Mouse (Mus musculus): ENCODE measurements around the gene Dhx30.
"Not testable (repeated sequence)": the region's sequence is repeated elsewhere in the genome, so short reads cannot be mapped to it uniquely, and the experiment has no call there.

Gene Dhx30

DNA sequence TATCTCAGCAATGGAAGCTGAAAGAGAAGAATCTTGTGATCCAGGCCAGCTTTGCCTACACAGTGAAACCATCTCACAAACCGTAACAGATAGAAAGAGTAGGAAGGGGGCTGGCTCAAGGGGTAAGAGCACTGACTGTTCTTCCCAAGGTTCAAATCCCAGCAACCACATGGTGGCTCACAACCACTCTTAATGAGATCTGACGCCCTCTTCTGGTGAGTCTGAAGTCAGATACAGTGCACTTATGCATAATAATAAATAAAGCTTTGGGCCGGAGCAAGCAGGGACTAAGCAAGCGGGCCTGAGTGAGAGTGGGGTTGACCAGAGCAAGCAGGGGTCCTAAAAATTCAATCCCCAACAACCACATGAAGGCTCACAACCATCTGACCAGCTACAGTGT lies 24.3 kb downstream of the Dhx30 start:
- DNase-seq, result no peak

DNA sequence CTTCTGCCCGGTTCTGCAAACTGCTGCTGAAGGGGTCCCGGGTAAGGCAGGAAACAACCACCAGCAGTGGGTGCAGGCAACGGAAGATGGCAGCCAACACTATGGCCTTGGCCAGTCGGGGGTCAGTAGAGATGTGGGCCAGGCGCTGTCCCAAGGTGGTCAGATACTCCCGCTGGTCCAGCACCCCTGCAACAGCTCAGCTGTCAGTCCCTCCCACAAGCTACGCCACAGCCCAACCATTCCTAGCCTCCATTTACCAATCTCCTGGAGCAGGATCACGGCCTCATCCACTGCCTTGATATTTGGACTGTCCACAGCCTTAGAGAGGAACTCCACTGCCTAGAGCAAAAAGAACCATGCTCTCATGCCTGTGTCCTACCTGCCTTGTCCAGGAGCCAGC lies 31.9 kb downstream of the Dhx30 start:
- DNase-seq, result no peak

DNA sequence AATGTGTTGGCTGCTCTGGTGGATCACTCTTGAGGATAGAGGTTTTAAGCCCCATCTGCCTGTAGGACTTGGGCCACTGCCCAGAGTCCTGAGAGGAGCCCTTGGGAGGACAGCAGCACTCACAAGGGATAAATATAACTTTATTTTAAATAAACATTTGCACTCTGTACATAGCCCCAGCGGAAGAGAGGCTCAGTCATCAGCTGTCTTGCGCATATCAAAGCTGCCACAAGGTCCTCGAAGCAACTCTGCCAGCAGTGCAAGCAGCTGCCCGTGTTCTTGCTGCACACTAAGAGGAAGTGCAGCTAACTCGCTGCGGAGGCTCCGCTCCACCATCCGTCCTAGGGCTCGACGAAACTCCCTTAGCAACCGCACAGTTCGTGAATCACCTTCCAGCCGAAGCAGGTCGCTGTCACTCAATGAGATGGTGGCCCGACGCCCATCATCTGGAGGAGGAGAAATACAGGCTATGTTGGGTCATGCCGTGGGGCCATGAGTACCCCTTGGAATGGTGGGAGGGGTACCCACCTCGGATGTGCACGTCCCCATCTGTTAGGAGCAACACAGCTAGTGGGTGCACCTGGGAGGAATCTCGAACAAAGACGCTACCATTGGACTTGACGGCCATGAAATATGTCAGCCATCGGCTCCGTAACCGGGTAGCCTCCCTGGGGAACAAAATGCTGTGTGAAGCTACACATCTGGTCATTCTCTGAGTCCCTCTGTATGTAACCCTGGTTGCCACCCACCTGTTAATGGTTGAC lies 33.2 kb downstream of the Dhx30 start:
- DNase-seq, result peak; percentile 71

DNA sequence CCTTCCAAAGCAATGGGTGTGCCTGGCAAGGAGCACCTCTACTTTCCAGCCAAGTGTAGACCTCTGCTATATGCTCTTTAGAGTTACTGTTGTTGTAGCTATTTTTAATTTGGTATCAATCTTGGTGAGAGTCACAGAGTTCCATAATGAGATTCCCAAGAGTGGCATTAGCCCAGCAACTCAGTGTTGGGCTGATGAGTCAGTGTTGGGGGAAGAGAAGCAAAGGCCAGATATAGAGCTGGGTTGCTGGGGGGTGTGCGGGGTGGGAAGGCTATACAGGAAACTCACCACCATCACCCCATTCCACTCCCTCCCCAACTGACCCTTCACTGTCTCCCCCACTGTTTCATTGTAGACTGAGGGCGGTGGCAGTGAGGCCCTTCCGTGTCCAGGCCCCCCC lies 36.6 kb downstream of the Dhx30 start:
- no peak for DNase-seq

DNA sequence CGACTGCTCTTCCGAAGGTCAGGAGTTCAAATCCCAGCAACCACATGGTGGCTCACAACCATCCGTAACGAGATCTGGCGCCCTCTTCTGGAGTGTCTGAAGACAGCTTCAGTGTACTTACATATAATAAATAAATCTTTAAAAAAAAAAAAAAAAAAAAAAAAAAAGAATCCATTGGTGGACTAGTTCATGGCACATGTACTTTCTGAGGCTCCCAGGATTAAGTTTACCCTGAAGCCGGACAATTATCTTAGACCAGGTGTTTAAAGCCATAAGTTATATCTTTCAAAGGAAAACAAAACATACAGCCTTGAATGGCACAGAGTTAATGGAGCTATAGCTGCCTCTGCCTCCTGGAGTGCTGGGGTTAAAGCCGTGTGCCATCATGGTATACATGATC lies 41.2 kb downstream of the Dhx30 start:
- DNase-seq, result not testable (repeated sequence)

DNA sequence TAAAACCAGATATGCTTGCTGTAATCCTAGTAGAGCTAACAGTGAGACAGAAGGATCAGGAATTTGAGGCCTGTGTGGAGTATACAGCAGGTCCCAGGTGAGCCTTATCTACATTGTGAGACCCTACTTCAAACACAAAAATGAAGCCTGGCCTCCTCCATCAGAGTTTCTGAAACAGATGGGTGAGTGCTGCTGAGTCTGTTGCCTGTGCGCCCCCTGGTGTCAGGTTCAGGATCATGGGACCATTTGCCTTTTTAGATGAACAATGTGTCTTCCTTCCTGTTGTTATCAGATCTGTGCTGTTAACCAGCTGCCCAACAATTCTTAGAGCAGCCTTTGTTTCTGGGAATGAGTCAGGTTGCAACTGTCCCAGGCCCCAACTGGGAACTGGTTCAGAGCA lies 45.8 kb downstream of the Dhx30 start:
- peak; percentile 87 for DNase-seq

DNA sequence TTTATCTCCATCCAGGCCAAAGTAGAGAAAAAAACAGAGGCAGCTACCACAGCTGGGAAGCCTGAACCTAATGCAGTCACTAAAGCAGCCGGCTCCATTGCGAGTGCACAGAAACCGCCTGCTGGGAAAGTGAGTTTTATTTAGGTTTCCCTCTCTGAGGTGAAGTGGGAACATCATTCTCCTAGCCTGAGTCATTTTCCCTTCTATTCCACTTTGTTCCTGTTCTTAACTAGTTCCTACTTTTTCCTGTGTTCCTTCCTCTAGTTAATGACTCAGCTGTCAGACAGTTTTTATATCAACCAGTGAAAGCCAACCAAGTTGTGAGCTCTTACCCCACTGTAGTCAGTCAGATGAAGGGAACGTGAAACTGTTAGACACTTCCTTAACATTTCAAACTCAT lies 46.6 kb downstream of the Dhx30 start:
- DNase-seq, result no peak

DNA sequence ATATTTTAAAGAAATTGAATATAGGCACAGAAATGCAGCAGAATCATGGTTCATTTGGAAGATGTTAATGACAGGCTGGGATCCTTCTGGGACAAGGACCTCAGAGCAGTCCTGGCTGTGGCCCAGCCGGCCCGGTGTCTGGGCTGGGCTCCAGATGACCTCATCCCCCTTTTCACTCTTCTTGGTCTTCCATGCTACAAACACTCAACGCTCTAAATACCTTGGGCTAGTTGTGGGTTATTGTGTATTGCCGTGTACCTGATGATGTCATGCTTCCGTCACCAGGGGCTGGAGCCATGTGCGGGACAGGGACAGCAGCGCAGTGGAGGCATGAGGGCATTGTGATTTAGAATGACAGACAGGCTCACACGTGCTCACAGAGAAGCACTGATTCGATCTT lies 47.3 kb downstream of the Dhx30 start:
- peak; percentile 61 for DNase-seq

DNA sequence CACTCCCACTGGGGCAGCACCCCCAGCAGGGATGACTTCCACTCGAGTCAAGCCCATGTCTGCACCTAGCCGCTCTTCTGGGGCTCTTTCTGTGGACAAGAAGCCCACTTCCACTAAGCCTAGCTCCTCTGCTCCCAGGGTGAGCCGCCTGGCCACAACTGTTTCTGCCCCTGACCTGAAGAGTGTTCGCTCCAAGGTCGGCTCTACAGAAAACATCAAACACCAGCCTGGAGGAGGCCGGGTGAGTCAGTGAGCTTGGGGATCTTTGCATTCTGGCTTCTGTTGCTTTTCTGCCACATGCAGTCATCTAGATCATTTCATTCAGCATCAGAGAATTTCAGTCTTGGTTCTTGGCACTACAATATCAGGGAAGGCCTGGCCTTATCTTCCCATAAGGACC lies 48.9 kb downstream of the Dhx30 start:
- no peak for DNase-seq

DNA sequence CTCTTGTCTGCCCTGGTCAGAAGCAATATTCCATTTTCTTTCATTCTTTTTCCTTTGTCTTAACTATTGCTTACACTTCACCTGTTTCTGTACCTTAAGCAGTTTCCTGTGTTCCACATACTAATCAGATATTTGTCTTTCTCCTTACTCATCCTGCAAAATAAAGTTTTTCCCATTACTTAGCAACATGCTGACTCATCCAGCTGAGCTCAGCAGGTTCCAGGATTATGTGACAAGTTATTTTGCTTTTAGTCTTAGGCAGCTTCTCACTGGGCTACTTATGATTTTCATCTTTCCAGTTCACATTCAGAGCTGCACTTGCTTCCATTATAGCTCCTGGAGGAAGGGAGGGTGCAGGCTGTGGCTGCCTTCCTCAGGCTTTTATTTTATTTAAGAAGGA lies 53.0 kb downstream of the Dhx30 start:
- DNase-seq, result no peak

DNA sequence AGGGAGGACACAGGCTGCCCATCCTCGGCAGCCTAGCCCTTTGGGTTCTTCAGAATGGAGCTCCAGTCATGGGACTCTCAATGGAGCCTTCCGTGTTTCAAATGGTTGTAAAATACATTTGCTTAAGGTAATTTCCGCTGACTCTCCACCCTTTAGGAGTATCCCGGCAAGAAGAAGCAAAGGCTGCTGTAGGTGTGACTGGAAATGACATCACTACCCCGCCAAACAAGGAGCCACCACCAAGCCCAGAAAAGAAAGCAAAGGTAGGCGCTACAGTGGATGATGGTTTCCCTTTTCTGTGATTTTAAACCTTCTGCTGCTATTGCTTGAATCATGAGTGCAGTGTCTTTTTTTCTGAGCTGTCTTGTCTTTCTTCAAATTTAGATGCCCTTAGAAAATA lies 54.8 kb downstream of the Dhx30 start:
- DNase-seq, result no peak

DNA sequence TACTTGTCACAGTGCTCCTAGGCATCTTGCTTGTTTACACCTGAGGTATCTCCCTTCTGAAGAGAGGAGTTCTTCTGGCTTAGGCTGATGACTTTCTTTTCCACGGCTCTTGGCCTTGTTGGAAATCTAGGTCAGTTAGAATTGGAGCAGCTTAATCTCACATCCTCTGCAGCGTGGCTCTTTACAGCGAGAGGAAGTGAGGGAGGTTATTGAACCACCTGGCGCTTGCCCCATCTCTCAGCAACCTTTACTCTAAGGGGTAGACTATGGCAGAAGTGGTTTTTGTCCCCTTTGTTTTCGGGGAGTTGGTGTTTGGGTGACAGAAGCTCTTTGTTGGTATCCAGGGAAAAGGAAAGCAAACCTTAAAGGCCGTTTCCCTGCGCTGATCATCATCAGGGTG lies 55.2 kb downstream of the Dhx30 start:
- no peak for DNase-seq

DNA sequence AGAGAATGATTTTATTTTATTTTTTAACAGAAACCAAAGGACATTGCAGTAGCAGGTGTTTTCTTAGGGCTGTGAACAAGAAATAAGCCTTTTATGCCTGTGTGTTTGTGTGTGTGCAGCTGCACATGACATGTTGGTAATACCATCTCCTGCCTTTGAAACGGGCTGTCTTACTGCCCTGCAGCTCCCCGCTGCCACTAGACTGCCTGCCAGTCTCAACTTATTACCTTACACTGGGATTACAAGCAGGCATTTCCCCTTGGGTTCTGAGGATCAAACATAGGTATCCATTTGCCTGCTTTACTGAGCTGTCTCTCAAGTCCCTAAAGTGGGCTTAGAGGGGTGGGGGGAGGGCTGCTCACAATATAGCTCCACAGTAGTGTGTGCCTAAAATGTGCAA lies 56.9 kb downstream of the Dhx30 start:
- DNase-seq, result no peak

DNA sequence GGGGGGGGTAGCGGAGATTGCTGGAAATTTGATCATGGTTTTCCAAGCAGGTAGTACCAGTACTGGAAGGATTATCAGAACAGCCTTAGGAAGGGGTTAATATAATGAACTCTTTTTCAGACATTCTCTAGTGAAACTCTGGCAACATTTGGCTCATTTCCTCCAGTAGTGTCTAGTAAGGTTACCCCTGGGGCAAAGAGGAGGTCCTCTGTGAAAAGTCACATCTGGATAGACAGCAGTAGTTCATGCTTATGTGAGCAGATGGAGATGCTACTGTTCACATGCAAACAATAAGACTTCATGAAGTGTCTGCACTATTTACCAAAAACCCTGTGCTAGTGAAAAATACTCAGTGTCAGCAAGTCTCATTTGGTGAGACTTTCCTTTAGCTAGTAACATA lies 60.4 kb downstream of the Dhx30 start:
- no peak for DNase-seq

DNA sequence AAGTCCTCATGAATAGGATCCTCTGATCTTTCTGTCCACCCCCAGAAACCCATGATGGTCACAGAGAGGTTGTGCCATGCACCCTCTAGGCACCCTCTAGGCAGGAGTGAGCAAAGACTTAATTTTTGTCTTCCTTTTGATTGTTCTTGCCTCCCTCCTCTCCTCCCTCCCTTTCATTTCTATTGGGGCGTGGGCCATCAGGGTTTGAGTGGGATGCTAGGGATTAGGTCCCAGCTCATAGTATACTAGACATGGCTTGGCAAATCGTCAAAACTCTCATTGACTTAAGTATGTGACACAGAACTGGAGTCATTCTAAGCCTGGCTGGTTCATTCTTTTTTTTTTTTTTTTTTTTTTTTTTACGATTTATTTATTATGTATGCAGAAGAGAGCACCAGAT lies 62.8 kb downstream of the Dhx30 start:
- no peak for DNase-seq

DNA sequence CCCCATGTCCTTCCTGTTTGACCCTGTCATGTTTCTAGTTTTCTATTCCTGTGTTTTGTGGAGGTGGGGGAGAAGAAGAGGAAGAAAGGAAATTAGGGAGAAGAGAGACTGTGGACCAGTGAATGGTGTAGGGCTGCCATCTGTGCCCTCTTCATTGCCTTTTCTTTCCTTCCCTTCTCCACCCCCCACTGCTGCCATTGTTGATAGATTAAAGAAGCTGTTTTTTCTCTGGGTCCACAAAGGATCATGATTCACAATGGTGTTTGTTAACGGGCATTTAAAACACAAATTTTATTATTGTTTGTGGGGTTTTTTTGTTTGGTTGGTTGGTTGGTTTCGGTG lies 63.6 kb downstream of the Dhx30 start:
- no peak for DNase-seq

DNA sequence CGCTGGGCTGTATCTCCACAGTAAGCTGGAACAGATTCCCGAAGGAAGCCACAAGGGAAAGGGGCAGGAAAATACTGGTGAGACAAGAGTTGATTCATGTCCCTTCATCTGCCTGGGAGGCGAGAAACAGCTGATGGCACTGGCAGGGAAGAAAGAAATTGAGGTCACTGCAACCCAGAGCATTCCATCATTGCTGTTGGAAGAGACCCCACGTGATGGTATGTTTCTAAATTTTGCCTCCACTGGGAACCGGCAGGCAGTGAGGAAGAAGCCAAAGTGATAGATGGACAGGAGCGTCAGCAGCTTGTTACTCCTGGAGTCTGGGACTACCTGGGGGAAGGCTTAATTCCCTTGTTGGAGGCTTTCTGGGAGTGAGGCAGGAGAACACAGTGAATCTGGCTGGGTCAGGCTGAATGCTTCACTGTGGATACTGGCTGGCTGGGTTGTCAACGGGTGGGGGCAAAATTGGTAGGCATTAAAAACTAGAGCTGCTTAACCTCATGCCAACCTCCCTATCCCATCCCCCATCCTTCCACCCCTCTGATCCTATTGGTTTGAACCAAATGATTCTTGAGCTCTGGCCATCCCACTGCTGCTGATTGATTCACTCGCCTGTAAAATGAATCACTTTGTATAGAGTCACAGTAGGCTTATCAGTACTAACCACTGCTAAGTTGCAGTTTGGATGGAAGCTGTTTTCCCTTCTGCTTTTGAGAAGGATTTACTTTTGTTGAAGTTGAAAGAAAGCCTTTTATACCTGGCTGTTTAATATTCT lies 64.1 kb downstream of the Dhx30 start:
- DNase-seq, result peak; percentile 34

DNA sequence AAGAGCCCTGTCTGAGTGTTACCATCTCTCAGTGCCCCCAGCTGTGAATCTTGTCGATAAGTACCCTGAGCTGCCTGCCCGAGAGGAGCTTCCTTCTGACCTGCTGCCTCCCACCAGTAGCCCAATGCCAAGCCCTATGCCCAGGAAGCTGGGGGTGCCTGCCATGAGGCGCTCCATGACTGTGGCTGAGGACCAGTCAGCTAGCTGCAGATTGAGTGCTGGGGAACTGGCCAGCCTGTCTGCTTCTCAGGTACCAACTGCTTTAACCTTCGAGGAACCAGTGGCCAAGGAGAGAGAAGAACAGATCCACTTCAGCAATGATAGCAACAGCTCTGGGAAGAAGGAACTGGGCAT lies 64.7 kb downstream of the Dhx30 start:
- DNase-seq, result no peak

DNA sequence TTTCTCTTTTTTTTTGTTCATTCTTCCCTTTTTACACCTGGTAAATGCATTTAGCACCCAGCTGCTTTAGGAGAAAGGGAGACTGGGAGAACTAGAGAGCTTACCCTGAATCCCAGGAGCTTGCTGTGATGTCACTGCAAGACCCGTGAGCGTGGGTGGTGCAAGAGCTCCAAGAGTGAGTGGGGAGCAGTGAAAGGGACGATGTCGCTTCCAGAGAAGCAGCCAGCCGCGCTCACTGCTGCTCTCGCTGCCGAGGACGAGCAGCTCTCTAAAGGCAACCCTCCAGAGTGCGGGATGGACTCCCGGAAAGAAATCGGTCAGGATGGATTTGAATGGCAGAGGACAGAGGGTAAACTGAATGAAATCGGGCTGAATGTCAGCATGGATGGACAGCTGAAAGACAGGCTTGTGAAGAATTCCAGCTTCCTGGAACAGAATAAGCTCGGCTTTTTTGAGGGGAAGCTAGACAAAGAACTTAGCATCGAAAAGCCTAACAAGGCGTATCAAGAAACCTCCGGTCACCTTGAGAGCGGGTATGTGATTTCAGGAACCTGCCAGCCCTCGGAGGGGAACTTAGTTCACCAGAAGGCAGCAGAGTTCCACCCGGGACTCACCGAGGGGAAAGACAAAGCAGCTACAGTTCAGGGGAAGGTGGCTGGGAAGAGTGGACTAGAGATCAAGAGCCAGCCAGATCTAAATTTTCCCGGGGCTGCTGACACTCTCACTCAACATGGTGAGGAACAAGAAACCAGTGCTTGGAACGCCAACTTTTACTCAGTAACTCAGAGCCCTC lies 65.6 kb downstream of the Dhx30 start:
- no peak for DNase-seq

DNA sequence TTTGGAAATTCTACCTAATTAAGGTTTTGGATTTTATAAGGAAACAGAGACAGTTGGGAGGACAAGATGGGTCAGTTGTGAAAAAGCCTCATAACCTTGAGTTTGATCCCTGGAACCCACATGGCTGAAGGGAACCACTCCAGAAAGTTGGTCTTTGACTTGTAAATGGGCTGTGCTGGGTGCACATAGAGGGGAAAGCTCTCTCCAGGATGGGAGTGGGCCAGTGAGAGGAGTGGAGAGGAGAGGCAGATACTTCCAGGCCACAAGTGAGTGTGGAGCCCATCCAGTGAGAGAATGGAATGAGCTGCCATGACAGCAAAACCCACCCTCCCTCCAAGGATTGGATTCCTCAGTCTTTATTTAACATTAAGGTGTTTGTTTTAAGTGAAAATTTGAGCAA lies 66.4 kb downstream of the Dhx30 start:
- DNase-seq, result no peak

DNA sequence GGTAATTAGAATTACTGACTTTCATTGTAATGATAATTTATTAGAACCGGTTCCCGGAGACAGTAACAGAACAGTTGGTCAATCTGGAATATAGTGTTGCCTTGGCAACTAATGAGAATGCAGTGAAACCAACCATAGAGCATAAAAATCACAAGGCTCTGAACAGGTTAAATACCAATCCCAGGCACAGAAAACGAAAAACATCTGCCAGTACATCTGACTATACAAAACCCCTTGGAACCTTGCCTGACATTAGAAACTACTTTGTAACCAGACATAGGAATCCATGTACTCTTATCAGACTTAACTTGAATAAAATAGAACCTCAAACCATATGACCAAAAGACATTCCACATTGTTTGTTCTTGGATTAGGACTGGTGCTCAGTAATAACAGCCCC lies 69.8 kb downstream of the Dhx30 start:
- no peak for DNase-seq

DNA sequence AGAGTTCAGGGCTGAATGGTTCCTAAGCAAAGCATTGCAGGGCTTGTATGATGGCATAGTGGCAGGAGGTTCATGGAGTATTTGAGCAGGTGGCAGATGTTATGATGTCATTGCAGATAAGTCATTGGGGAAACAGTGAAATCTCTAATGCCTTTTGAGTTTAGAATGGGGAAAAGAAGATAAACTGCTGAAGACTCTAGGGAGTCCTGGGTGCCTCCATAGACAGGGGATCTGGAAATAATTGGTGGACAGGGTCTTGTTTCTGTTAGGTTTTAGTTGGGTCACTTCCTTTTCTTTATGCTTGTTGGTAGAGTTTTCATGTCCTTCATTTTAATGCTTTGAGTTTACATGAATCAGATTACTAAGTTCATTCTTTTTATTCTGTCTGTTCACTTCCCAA lies 70.4 kb downstream of the Dhx30 start:
- no peak for DNase-seq

DNA sequence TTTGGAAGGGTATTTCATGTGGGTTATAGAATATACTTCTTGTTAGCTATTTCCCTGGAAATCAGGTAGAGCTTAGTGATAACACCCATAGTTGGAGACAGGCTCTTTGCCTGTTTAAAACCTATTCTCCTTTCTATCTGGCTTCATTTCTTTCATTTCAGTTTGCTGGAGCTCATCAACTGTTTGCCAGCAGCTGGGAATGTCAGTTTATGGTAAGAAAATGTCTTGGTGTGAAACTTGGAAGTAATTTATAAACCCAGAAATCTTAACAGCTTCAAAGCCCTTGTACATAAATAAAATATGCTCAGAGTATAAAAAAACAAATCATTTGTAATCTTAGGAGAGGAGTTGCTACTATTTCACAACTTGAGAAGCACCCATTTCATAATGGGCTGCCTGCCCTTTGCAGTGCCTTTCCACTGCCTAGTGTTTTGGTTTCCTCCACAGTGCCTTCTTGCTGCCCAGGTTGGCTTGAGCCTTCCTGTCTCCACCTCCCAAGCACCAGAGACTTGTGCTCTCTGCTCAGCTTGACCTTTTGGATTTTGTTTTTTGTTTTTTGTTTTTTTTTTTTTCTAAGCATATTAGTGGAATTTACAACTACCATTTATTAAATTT lies 71.8 kb downstream of the Dhx30 start:
- no peak for DNase-seq

DNA sequence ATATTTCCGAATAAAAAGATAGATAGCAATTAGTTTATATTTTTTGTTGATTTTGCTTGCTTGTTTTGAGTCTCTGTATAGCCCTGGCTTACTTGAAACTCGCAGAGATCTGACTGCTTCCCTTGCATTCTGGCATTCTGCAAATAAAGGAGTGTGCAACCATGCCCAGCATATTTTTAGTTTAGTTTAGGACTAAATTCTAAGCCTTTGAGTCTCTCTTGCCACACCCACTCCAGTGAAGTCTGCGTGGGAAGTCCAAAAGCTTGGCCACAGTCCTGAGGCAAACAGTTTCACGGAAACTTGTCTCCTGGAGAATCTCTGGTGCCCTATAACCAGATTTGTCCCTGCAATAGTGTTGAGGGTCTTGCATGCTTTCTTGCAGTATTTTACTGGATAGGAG lies 73.3 kb downstream of the Dhx30 start:
- DNase-seq, result no peak

All from lung, postnatal 10 days (tissue).